Mouse (Mus musculus) kidney, embryonic 16.5 days (tissue): ENCODE results near the gene Dgcr8. TPM values are rescaled to one million over a fixed set of nuclear protein-coding genes. Genes with fewer than 3 reads are reported as not detected.

Experiments used
- ATAC-seq: fragments of 200-750 bp; cut with Nextera tagmentation; 2 replicates; pipeline ENCODE4 v1.8.0; 2017; ENCODE audit warnings: moderate TSS enrichment; ENCODE audit not compliant: low FRiP score, low TSS enrichment
- H3K27ac ChIP-seq: fragments of 300-500 bp; sonication (generic); 2 replicates; pipeline ENCODE4 v1.5.1; 2014; ENCODE audit warnings: low read length
- H3K27me3 ChIP-seq: fragments of 300-500 bp; sonication (generic); 2 replicates; pipeline ENCODE4 v1.6.1; 2014; ENCODE audit warnings: low read length, control low read depth, mixed read lengths; ENCODE audit not compliant: insufficient read depth
- H3K36me3 ChIP-seq: fragments of 300-500 bp; sonication (generic); 2 replicates; pipeline ENCODE4 v1.6.1; 2014; ENCODE audit warnings: low read length, control low read depth, mixed read lengths; ENCODE audit not compliant: insufficient read depth
- H3K4me1 ChIP-seq: fragments of 300-500 bp; sonication (generic); 2 replicates; pipeline ENCODE4 v1.6.1; 2014; ENCODE audit warnings: low read length, control low read depth, mixed read lengths; ENCODE audit not compliant: insufficient read depth
- H3K4me2 ChIP-seq: fragments of 300-500 bp; sonication (generic); replicated peaks from 2 replicates; pipeline ENCODE4 v1.6.1; 2014; ENCODE audit warnings: low read depth, low read length
- H3K4me3 ChIP-seq: fragments of 300-500 bp; sonication (generic); 2 replicates; pipeline ENCODE4 v1.5.1; 2014; ENCODE audit warnings: mild to moderate bottlenecking, low read length
- H3K9ac ChIP-seq: fragments of 300-500 bp; sonication (generic); replicated peaks from 2 replicates; pipeline ENCODE4 v1.6.1; 2014; ENCODE audit warnings: low read length
- H3K9me3 ChIP-seq: fragments of 300-500 bp; sonication (generic); 2 replicates; pipeline ENCODE4 v1.6.1; 2016; ENCODE audit warnings: low read length, control low read depth
- WGBS: fragments of 180-500 bp; shearing (Covaris S2); extraction: QIAGEN DNeasy Blood & Tissue Kit; methylation state at CpG from one replicate; pipeline ENCODE4 v1.1.7; 2014; 5-methylcytosine and 5-hydroxymethylcytosine counted together
- polyA plus RNA-seq: library from polyadenylated mRNA; unstranded; fragments of >200 nt; fragmentation: Nextera tagmentation; extraction: Ambion mirVana; gene quantifications from 2 replicates; pipeline ENCODE4 v1.2.1, GENCODE M21; 2015

Dgcr8 gene
- polyA plus RNA-seq, 1 experiment from 2014 or later, result 33.9 TPM

GRCm38 (mm10) chr16:18227897-18228422, 61.1 kb downstream of the Dgcr8 start:
- no peak for ATAC-seq
- WGBS, result 91% methylated on average over 20 of the region's 20 CpGs
- Histone ChIP-seq H3K4me2 (no peak overlapping the region), H3K4me1 (peaks cover 7% of the 10 kb centered on the region), H3K27ac (no peak overlapping the region), H3K9ac (no peak overlapping the region), H3K36me3 (peaks cover 42% of the 10 kb centered on the region), H3K4me3 (no peak overlapping the region), H3K9me3 (no peaks in the 10 kb centered on the region), H3K27me3 (no peaks in the 10 kb centered on the region)

DNA sequence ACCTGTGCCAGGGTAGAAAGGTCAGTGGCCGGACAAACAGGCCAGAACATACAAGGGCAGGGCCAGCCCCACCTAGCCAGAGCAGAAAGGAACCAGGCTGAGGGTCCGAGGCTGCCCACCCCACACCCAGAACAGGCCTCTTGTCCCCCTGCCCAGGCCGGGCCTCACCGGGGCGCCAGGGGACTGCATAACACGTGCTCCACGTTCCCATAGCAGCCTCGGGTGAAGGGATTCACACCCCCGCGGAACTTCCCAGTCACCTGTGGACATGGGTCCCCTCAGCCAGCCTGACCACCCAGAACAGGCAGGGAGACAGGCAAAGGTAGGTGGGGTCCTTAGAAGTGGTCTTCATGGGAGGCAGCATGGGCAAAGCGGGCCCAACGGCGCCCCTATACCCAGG, 61.9 kb downstream of the Dgcr8 start:
- no peak overlapping the region for H3K4me2 ChIP-seq
- no peak overlapping the region for H3K27ac ChIP-seq
- H3K27me3 ChIP-seq, result no peaks in the 10 kb centered on the region
- WGBS, result 85% methylated on average over 13 of the region's 13 CpGs
- H3K4me1 ChIP-seq, result peaks cover 7% of the 10 kb centered on the region
- H3K9me3 ChIP-seq, result no peaks in the 10 kb centered on the region
- no peak overlapping the region for H3K4me3 ChIP-seq
- ATAC-seq, result no peak
- H3K36me3 ChIP-seq, result peaks cover 50% of the 10 kb centered on the region
- H3K9ac ChIP-seq, result no peak overlapping the region

DNA sequence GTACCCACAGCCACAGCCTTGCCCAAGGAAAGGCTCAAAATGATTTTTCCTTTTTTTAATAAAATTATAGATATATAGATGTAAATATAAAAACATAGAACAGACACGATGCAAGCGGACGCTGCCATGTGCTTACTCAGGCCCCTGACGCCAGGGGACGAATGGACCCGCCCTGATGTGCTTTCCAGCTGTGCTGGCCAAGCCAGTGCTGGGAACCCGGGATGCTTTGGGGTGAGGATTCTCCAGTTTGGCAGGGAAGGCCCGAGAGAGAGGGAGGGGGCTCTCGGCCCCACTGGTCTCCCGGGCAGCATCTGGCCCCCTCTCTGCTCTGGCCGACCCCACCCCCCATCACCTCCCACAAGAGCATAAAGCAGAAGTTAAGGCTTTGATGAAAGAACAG, 66.9 kb downstream of the Dgcr8 start:
- 80% methylated on average over 9 of the region's 11 CpGs for WGBS
- Histone ChIP-seq H3K4me2 (no peak overlapping the region), H3K27ac (no peak overlapping the region), H3K27me3 (no peaks in the 10 kb centered on the region), H3K4me1 (peaks cover 8% of the 10 kb centered on the region), H3K36me3 (peaks cover 44% of the 10 kb centered on the region), H3K9me3 (no peaks in the 10 kb centered on the region), H3K4me3 (no peak overlapping the region), H3K9ac (no peak overlapping the region)
- no peak for ATAC-seq

- Histone ChIP-seq H3K27ac (no peak overlapping the region), H3K4me2 (no peak overlapping the region), H3K36me3 (peaks cover 40% of the 10 kb centered on the region), H3K4me3 (no peak overlapping the region), H3K9me3 (no peaks in the 10 kb centered on the region), H3K9ac (no peak overlapping the region), H3K27me3 (no peaks in the 10 kb centered on the region), H3K4me1 (peaks cover 8% of the 10 kb centered on the region)
- 79% methylated on average over 11 of the region's 11 CpGs for WGBS
- ATAC-seq, result no peak
These were observed 67.5 kb downstream of the Dgcr8 start for GRCm38 (mm10) chr16:18221543-18221898.

DNA sequence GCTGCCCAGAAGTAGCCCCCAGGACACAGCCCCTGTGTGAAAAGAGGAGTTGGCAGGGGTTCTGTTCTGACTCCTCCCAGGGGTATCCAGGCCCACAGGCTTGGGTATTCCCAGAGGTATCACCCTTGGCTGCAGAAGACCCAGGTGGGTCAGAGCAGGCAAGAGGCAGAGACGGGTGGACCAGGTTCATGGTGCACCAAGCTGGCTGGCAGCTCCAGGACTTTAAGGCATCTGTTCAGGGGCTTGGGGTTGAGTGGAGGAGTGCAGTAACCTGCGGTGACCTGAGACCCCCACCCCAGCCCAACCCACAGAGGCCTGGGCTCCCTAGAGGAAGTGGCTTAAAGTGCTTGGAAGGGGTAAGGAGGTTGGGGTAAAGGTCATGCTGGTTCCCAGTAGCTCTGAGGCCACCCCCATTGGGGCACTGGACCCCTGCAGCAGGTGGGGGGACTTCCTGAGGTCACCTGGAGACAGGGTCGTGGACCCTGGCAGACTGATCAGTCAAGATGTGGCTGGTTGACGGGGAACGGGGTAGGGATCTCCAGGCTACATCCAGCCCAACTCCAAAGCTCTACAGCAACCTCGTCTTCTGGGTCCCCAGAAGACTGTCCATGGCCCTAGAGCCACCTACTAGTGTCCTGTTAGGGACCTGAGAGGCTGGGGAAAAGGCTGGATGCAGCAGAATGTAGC, 68.0 kb downstream of the Dgcr8 start:
- H3K9me3 ChIP-seq, result no peaks in the 10 kb centered on the region
- peaks cover 8% of the 10 kb centered on the region for H3K4me1 ChIP-seq
- no peak overlapping the region for H3K4me3 ChIP-seq
- H3K4me2 ChIP-seq, result no peak overlapping the region
- H3K9ac ChIP-seq, result no peak overlapping the region
- no peak for ATAC-seq
- 84% methylated on average over 6 of the region's 6 CpGs for WGBS
- H3K36me3 ChIP-seq, result peaks cover 36% of the 10 kb centered on the region
- no peaks in the 10 kb centered on the region for H3K27me3 ChIP-seq
- H3K27ac ChIP-seq, result no peak overlapping the region

DNA sequence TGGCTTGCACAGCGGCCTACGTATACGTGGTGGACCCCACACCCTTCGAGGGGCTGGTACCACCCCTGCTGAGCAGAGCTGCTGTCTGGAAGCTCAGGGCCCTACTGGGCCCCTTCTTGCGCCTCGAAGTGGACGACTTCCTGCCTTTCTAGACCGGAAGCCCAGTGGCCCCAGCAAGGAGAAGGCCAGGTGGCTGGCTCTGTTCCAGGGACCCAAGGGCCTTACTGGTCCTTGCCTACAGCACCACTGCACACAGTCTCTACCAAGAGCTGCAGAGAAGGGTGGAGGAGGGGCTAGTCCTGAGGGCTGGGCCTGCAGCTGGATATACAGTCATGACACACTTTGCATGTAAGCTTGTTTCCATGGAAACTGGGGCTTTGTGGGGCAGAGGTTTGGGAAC, 69.0 kb downstream of the Dgcr8 start:
- WGBS, result 50% methylated on average over 8 of the region's 8 CpGs
- Histone ChIP-seq H3K4me2 (no peak overlapping the region), H3K36me3 (peaks cover 28% of the 10 kb centered on the region), H3K4me1 (peaks cover 8% of the 10 kb centered on the region), H3K4me3 (no peak overlapping the region), H3K27me3 (no peaks in the 10 kb centered on the region), H3K27ac (no peak overlapping the region), H3K9ac (0 out of 2 replicates have a peak overlapping the region, but pooled peaks have one; percentile 28), H3K9me3 (no peaks in the 10 kb centered on the region)
- ATAC-seq, result peak; percentile 63; the same call in 1 of the 2 replicates

DNA sequence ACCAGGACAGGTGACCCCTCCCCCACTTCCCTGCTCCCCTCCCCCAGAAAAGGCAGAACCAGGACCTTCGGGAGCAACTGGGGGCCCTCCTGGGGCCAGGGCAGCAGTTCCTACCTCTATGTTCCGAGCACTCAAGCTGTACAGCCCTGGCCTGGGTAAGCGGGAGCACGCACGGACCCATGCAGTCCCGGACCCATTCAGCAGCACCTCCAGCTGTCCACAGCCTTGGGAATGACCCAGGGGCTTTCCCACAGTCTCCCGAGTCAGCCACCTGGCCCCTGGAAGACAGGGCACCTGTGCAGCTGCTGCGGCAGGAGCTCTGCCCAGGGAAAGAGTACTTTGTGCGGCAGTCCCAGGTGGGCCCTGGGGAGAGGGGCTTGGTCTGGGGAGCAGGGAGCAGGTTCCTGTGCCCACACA, 70.5 kb downstream of the Dgcr8 start:
- H3K36me3 ChIP-seq, result peaks cover 14% of the 10 kb centered on the region
- WGBS, result 66% methylated on average over 9 of the region's 9 CpGs
- no peak overlapping the region for H3K27ac ChIP-seq
- no peak overlapping the region for H3K4me3 ChIP-seq
- H3K4me2 ChIP-seq, result no peak overlapping the region
- no peaks in the 10 kb centered on the region for H3K27me3 ChIP-seq
- no peak for ATAC-seq
- peaks cover 8% of the 10 kb centered on the region for H3K4me1 ChIP-seq
- no peaks in the 10 kb centered on the region for H3K9me3 ChIP-seq
- no peak overlapping the region for H3K9ac ChIP-seq

DNA sequence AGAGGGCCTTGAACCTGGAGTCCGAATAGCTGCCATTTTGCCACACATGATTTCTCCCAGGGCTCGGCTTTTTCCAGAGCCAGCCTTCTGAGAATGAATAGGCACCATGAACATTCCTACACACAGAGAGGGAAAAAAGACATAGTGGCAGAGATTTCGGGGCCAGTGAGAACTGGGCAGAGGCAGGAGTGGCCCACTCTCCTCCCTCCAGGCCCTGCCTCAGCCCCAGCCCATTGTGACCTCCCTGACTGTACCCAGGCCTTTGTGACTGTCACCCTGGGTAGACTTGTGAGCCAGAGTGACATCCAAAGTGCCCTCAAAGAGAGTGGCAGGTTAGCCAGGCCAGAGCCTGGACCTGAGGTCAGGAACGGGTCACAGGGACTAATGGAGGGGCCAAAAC, 71.5 kb downstream of the Dgcr8 start, which contains the start of gene Ccdc188:
Gene Ccdc188, plus strand, starts transcription at position 301 of the 400 bp plus-strand sequence.
- Histone ChIP-seq H3K27ac (no peak within 1 kb of the TSS), H3K36me3 (peaks cover 4% of the 10 kb centered on the region), H3K4me2 (no peak within 1 kb of the TSS), H3K9ac (no peak within 1 kb of the TSS), H3K9me3 (no peaks in the 10 kb centered on the region), H3K4me1 (peaks cover 8% of the 10 kb centered on the region), H3K4me3 (no peak within 1 kb of the TSS), H3K27me3 (no peaks in the 10 kb centered on the region)
- no peak for ATAC-seq
- 85% methylated on average over 4 of the region's 4 CpGs for WGBS

GRCm38 (mm10) chr16:18214858-18215257, 74.2 kb downstream of the Dgcr8 start:
- no peak for ATAC-seq
- Histone ChIP-seq H3K27ac (no peak overlapping the region), H3K4me1 (peaks cover 2% of the 10 kb centered on the region), H3K9ac (no peak overlapping the region), H3K36me3 (no peaks in the 10 kb centered on the region), H3K4me2 (no peak overlapping the region), H3K4me3 (no peak overlapping the region), H3K27me3 (no peaks in the 10 kb centered on the region), H3K9me3 (no peaks in the 10 kb centered on the region)
- WGBS, result 85% methylated on average over 7 of the region's 7 CpGs

DNA sequence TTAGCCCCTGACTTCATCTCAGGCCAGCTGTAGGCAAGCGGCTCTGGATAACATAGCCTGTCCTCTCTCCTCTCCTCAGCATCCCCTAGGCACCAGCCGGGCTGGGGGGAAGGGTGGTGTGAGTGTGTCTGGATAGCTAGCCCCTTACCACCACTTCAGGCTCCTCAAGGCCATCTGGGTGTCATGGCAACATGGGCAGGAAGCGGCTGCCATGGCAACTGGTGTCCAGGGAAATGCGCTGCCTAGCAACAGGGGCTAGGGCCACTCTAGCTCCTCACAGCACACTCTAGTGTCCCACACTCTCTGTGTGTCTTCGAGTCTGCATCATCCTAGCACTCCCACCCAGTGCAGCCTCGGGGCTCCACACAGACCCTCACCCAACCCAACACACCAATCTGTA, 75.4 kb downstream of the Dgcr8 start:
- Histone ChIP-seq H3K27ac (no peak overlapping the region), H3K9me3 (no peaks in the 10 kb centered on the region), H3K4me1 (no peaks in the 10 kb centered on the region), H3K4me3 (no peak overlapping the region), H3K9ac (no peak overlapping the region), H3K36me3 (no peaks in the 10 kb centered on the region), H3K4me2 (no peak overlapping the region), H3K27me3 (no peaks in the 10 kb centered on the region)
- WGBS, result 48% methylated on average over 6 of the region's 6 CpGs
- ATAC-seq, result no peak
